11 mouse cellular contexts compared by ENCODE assay signal in genomic region chr12:107690061-107690460, GRCm38 (mm10).
"Had no signal": no experiment of that assay in that cellular context is flagged by ENCODE, and none has a peak within 500 bp of the region (broad histone marks: within the 10 kb centered on the region; RNA-seq: fewer than 3 reads in every experiment).

No protein-coding gene starts in this region.

- H3K27ac ChIP-seq: kidney, embryonic 15.5 days; limb, embryonic 15.5 days; liver, embryonic 12.5 days; midbrain, embryonic 10.5 days; midbrain, embryonic 15.5 days had no signal

- H3K4me3 ChIP-seq: kidney, embryonic 15.5 days; limb, embryonic 15.5 days; liver, embryonic 12.5 days; midbrain, embryonic 10.5 days; midbrain, embryonic 15.5 days had no signal

- H3K4me2 ChIP-seq: kidney, embryonic 15.5 days; limb, embryonic 15.5 days; liver, embryonic 12.5 days; midbrain, embryonic 15.5 days had no signal

- H3K9ac ChIP-seq: kidney, embryonic 15.5 days; limb, embryonic 15.5 days; liver, embryonic 12.5 days; midbrain, embryonic 15.5 days had no signal

- H3K36me3 ChIP-seq: kidney, embryonic 15.5 days; limb, embryonic 15.5 days; liver, embryonic 12.5 days; midbrain, embryonic 10.5 days; midbrain, embryonic 15.5 days had no signal

- DNase-seq: kidney, adult 2 months; kidney, postnatal 14 days; lung, postnatal 4 days; right cerebral cortex, adult 18-20 months; thymus, postnatal 4 days had no signal

- H3K4me1 ChIP-seq: liver, embryonic 12.5 days; midbrain, embryonic 15.5 days had no signal

- H3K27me3 ChIP-seq: kidney, embryonic 15.5 days; liver, embryonic 12.5 days; midbrain, embryonic 15.5 days had no signal

- ATAC-seq: liver, embryonic 12.5 days; lung, postnatal 0 days; midbrain, embryonic 15.5 days had no signal

- H3K9me3 ChIP-seq: kidney, embryonic 15.5 days; limb, embryonic 15.5 days; liver, embryonic 12.5 days; midbrain, embryonic 10.5 days; midbrain, embryonic 15.5 days had no signal
